Mouse (Mus musculus) forebrain, embryonic 15.5 days (tissue): ENCODE measurements around the gene Grhl3. TPM values are rescaled to one million over a fixed set of nuclear protein-coding genes. Genes with fewer than 3 reads are reported as not detected.
A peak's percentile ranks its signal among the peaks of the same experiment; 100 is the strongest.

ENCODE experiments used
- ATAC-seq: fragments of 200-750 bp; cut with Nextera tagmentation; replicated peaks from 2 replicates; pipeline ENCODE4 v1.8.0; 2017; ENCODE audit warnings: mild to moderate bottlenecking, moderate TSS enrichment, moderate library complexity
- H3K27ac ChIP-seq: fragments of 300-500 bp; sonication (generic); replicated peaks from 2 replicates; pipeline ENCODE4 v1.5.1; 2015; ENCODE audit warnings: mild to moderate bottlenecking, inconsistent platforms
- H3K27me3 ChIP-seq: fragments of 300-500 bp; sonication (generic); 2 replicates; pipeline ENCODE4 v1.6.1; 2015; ENCODE audit warnings: inconsistent platforms
- H3K36me3 ChIP-seq: fragments of 300-500 bp; sonication (generic); 2 replicates; pipeline ENCODE4 v1.6.1; 2015; ENCODE audit warnings: mild to moderate bottlenecking, inconsistent platforms
- H3K4me1 ChIP-seq: fragments of 300-500 bp; sonication (generic); 2 replicates; pipeline ENCODE4 v1.6.1; 2015; ENCODE audit warnings: inconsistent platforms
- H3K4me2 ChIP-seq: fragments of 300-500 bp; sonication (generic); replicated peaks from 2 replicates; pipeline ENCODE4 v1.6.1; 2015; ENCODE audit warnings: mild to moderate bottlenecking, inconsistent platforms
- H3K4me3 ChIP-seq: fragments of 300-500 bp; sonication (generic); 2 replicates; pipeline ENCODE4 v1.5.1; 2015; ENCODE audit warnings: mild to moderate bottlenecking, inconsistent platforms
- H3K9ac ChIP-seq: fragments of 300-500 bp; sonication (generic); replicated peaks from 2 replicates; pipeline ENCODE4 v1.6.1; 2015; ENCODE audit warnings: mild to moderate bottlenecking, inconsistent platforms
- H3K9me3 ChIP-seq: fragments of 300-500 bp; sonication (generic); 2 replicates; pipeline ENCODE4 v1.6.1; 2016; ENCODE audit warnings: inconsistent platforms
- WGBS: fragments of 180-500 bp; shearing (Covaris S2); methylation state at CpG from one replicate; pipeline ENCODE4 v1.1.7; 2015; ENCODE audit warnings: mixed read lengths; 5-methylcytosine and 5-hydroxymethylcytosine counted together
- polyA plus RNA-seq: library from polyadenylated mRNA; unstranded; fragments of >200 nt; fragmentation: Nextera tagmentation; extraction: Ambion mirVana; gene quantifications from 2 replicates; pipeline ENCODE4 v1.2.1, GENCODE M21; 2015

Grhl3 gene
- polyA plus RNA-seq, 1 experiment from 2014 or later, result 0.53 TPM

GRCm38 (mm10) chr4:135570152-135571036 is 3.0 kb downstream of the Grhl3 start:
- H3K9me3 ChIP-seq, result no peaks in the 10 kb centered on the region
- H3K36me3 ChIP-seq, result no peaks in the 10 kb centered on the region
- peaks cover 14% of the 10 kb centered on the region for H3K27me3 ChIP-seq
- H3K4me1 ChIP-seq, result peaks cover 45% of the 10 kb centered on the region
- peak overlapping the region; percentile 45 for H3K4me2 ChIP-seq
- ATAC-seq, result peak; percentile 58
- peak overlapping the region; percentile 30 for H3K4me3 ChIP-seq
- H3K9ac ChIP-seq, result 0 out of 2 replicates have a peak overlapping the region, but pooled peaks have one; percentile 2
- no peak overlapping the region for H3K27ac ChIP-seq
- WGBS, result 11% methylated on average over 32 of the region's 32 CpGs

DNA sequence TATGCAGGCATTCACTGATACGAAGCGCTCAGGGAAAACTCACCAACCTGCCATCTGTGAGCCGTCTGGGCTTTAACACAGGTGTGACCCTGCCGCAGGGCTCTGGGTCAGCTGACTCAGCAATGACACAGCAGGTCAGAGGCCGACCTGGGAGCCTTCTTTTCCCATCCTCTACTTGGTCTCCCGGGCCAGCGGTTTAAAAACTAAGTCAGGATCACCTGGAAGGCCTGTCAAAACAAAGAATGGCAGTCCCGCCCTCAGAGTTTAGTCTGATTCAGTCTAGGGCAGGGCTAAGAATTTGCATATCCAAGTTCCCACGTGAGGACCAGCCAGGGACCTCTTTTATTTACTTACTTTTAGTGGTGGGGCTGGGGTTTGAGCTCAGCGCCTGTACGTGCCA is 4.2 kb downstream of the Grhl3 start:
- WGBS, result 10% methylated on average over 11 of the region's 11 CpGs
- Histone ChIP-seq H3K36me3 (no peaks in the 10 kb centered on the region), H3K27me3 (peaks cover 14% of the 10 kb centered on the region), H3K9me3 (no peaks in the 10 kb centered on the region), H3K4me3 (no peak overlapping the region), H3K9ac (no peak overlapping the region), H3K27ac (no peak overlapping the region), H3K4me2 (no peak overlapping the region; the same call in 1 of the 2 replicates), H3K4me1 (peaks cover 49% of the 10 kb centered on the region)
- no peak for ATAC-seq

DNA sequence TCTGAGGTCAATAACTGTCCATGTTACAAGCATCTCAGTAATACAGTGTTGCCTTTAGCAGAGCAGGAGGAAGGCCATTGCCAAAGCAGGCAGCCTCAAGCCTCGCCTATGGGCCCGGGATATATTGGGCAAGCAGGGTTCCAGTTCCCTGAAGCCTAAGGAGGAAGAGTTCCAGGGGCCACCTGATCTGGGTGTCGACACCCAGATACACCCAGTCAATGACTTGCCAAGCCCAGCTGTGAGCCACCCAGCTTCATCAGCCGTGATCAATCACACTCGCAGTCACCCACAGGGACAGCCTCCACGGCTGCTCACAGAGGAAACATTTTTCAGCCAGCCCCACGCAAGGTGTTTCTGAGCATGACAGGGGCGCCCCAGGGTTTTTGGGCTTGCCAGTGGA is 5.9 kb downstream of the Grhl3 start:
- WGBS, result 79% methylated on average over 8 of the region's 8 CpGs
- no peak for ATAC-seq
- no peak overlapping the region for H3K27ac ChIP-seq
- H3K27me3 ChIP-seq, result peaks cover 14% of the 10 kb centered on the region
- no peak overlapping the region for H3K9ac ChIP-seq
- peaks cover 34% of the 10 kb centered on the region for H3K4me1 ChIP-seq
- H3K4me2 ChIP-seq, result no peak overlapping the region
- H3K4me3 ChIP-seq, result no peak overlapping the region
- H3K9me3 ChIP-seq, result no peaks in the 10 kb centered on the region
- H3K36me3 ChIP-seq, result no peaks in the 10 kb centered on the region

DNA sequence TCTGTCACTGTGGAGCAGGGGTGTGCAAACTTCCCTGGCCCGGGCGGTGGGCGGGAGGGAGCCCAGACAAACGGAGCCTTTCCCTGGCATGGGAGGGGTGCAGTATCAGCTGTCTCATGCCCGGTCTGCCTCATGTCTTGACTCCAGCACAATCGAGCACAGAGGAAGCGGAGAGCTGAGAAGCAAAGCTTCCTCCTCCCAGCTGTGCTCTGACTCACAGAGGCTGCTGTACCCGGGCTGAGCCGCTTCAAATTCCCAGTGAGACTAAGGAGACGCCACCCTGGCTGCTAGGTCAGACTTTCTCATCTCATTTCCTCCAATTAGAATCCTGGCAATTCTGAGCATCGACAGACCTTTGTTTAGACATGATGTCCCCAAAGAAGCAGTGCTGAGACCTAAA is 6.4 kb downstream of the Grhl3 start:
- Histone ChIP-seq H3K27me3 (peaks cover 9% of the 10 kb centered on the region), H3K36me3 (no peaks in the 10 kb centered on the region), H3K4me1 (peaks cover 34% of the 10 kb centered on the region), H3K4me3 (no peak overlapping the region), H3K9me3 (no peaks in the 10 kb centered on the region), H3K27ac (no peak overlapping the region), H3K4me2 (no peak overlapping the region), H3K9ac (no peak overlapping the region)
- WGBS, result 44% methylated on average over 11 of the region's 11 CpGs
- ATAC-seq, result no peak

GRCm38 (mm10) chr4:135565400-135565799 is 8.0 kb downstream of the Grhl3 start:
- Histone ChIP-seq H3K4me3 (no peak overlapping the region), H3K9me3 (no peaks in the 10 kb centered on the region), H3K27me3 (peaks cover 1% of the 10 kb centered on the region), H3K36me3 (no peaks in the 10 kb centered on the region), H3K4me1 (peaks cover 28% of the 10 kb centered on the region), H3K4me2 (no peak overlapping the region), H3K9ac (no peak overlapping the region), H3K27ac (no peak overlapping the region)
- ATAC-seq, result no peak
- 34% methylated on average over 9 of the region's 9 CpGs for WGBS

- no peak overlapping the region for H3K4me3 ChIP-seq
- H3K9ac ChIP-seq, result no peak overlapping the region
- WGBS, result 61% methylated on average over 2 of the region's 2 CpGs
- H3K27me3 ChIP-seq, result no peaks in the 10 kb centered on the region; the same call in 1 of the 2 replicates
- H3K27ac ChIP-seq, result no peak overlapping the region
- ATAC-seq, result no peak
- no peak overlapping the region for H3K4me2 ChIP-seq
- H3K36me3 ChIP-seq, result no peaks in the 10 kb centered on the region
- H3K4me1 ChIP-seq, result peaks cover 14% of the 10 kb centered on the region
- no peaks in the 10 kb centered on the region for H3K9me3 ChIP-seq
Measured at GRCm38 (mm10) chr4:135563794-135564193, 9.6 kb downstream of the Grhl3 start.

GRCm38 (mm10) chr4:135549323-135549722 is 24.1 kb downstream of the Grhl3 start:
- Histone ChIP-seq H3K27ac (no peak overlapping the region), H3K27me3 (no peaks in the 10 kb centered on the region), H3K9ac (no peak overlapping the region), H3K4me1 (peaks cover 19% of the 10 kb centered on the region), H3K4me2 (no peak overlapping the region), H3K4me3 (no peak overlapping the region), H3K36me3 (no peaks in the 10 kb centered on the region), H3K9me3 (no peaks in the 10 kb centered on the region)
- 64% methylated on average over 6 of the region's 6 CpGs for WGBS
- no peak for ATAC-seq

- H3K4me3 ChIP-seq, result no peak overlapping the region
- H3K4me1 ChIP-seq, result peaks cover 19% of the 10 kb centered on the region
- ATAC-seq, result no peak
- no peak overlapping the region for H3K9ac ChIP-seq
- H3K9me3 ChIP-seq, result no peaks in the 10 kb centered on the region
- H3K4me2 ChIP-seq, result no peak overlapping the region
- H3K27ac ChIP-seq, result no peak overlapping the region
- H3K27me3 ChIP-seq, result no peaks in the 10 kb centered on the region
- 40% methylated on average over 9 of the region's 9 CpGs for whole genome bisulfite sequencing
- H3K36me3 ChIP-seq, result no peaks in the 10 kb centered on the region
Measured at GRCm38 (mm10) chr4:135548521-135549077, 24.8 kb downstream of the Grhl3 start.

DNA sequence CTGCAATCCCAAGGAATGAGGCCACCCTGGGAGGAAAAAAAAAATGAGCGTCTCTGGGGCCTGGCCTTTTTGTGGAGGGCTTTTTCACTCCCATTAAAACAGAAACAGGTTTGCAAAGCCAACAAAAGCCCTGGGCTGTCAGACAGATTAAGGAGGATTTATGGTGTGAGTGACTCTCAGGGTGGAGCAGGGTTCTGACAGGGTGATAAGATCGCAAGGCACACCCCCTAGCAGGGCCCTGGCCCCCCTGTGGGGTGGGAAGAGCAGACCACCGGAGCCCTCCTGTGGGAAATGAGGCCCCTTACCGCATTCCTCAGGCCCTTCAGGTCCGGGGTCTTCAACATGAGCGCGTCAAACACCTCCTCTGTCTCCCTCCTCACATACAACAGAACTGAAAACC is 25.3 kb downstream of the Grhl3 start:
- Histone ChIP-seq H3K4me2 (no peak overlapping the region), H3K4me3 (no peak overlapping the region), H3K9ac (no peak overlapping the region), H3K4me1 (peaks cover 19% of the 10 kb centered on the region), H3K9me3 (no peaks in the 10 kb centered on the region), H3K27ac (no peak overlapping the region), H3K36me3 (no peaks in the 10 kb centered on the region), H3K27me3 (no peaks in the 10 kb centered on the region)
- ATAC-seq, result no peak
- WGBS, result 12% methylated on average over 7 of the region's 7 CpGs

- H3K4me1 ChIP-seq, result peaks cover 15% of the 10 kb centered on the region
- WGBS, result 35% methylated on average over 14 of the region's 14 CpGs
Measured at GRCm38 (mm10) chr4:135547551-135547950, 25.9 kb downstream of the Grhl3 start.

GRCm38 (mm10) chr4:135546793-135547192 is 26.6 kb downstream of the Grhl3 start:
- Histone ChIP-seq H3K9ac (no peak overlapping the region), H3K4me1 (peaks cover 13% of the 10 kb centered on the region), H3K36me3 (no peaks in the 10 kb centered on the region), H3K27me3 (no peaks in the 10 kb centered on the region), H3K27ac (no peak overlapping the region), H3K4me3 (no peak overlapping the region), H3K4me2 (no peak overlapping the region), H3K9me3 (no peaks in the 10 kb centered on the region)
- no peak for ATAC-seq
- 75% methylated on average over 4 of the region's 4 CpGs for WGBS

More at GRCm38 (mm10) chr4:135547551-135547950, 25.9 kb downstream of the Grhl3 start:
- H3K36me3 ChIP-seq, result no peaks in the 10 kb centered on the region
- no peaks in the 10 kb centered on the region for H3K9me3 ChIP-seq
- no peak overlapping the region for H3K27ac ChIP-seq
- no peak overlapping the region for H3K4me2 ChIP-seq
- H3K27me3 ChIP-seq, result no peaks in the 10 kb centered on the region
- no peak for ATAC-seq
- H3K4me3 ChIP-seq, result no peak overlapping the region
- H3K9ac ChIP-seq, result no peak overlapping the region

DNA sequence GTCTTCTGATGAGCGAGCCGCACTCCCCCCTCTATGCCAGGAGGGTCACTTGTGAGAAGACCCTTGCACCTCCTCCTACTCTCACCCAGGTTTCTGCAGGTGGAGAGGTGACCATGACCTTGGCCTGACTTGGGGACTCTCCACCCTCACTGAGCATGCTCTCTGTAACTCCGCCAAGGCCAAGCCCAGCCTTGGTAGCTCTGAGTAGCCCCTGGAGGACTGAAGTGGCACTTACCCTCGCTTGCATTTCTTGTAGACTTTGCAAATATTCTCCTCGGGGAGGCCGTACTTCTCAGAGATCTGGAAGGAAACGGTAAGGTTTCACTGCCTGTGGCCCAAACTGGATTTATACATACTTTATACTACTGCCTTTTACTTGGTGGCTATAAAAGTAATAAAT is 27.4 kb downstream of the Grhl3 start:
- WGBS, result 90% methylated on average over 7 of the region's 7 CpGs
- no peaks in the 10 kb centered on the region for H3K36me3 ChIP-seq
- H3K9ac ChIP-seq, result no peak overlapping the region
- H3K27me3 ChIP-seq, result no peaks in the 10 kb centered on the region
- ATAC-seq, result no peak
- no peaks in the 10 kb centered on the region for H3K9me3 ChIP-seq
- no peak overlapping the region for H3K4me3 ChIP-seq
- H3K4me2 ChIP-seq, result no peak overlapping the region
- H3K27ac ChIP-seq, result no peak overlapping the region
- peaks cover 11% of the 10 kb centered on the region for H3K4me1 ChIP-seq
